Mouse (Mus musculus) kidney, embryonic 16.5 days (tissue): Measurements from ENCODE around the gene Gm28053. TPM values are rescaled to one million over a fixed set of nuclear protein-coding genes. Genes with fewer than 3 reads are reported as not detected.
A peak's percentile ranks its signal among the peaks of the same experiment; 100 is the strongest.
"Not testable (repeated sequence)": the region's sequence is repeated elsewhere in the genome, so short reads cannot be mapped to it uniquely, and the experiment has no call there.

Experiments used
- ATAC-seq: fragments of 200-750 bp; cut with Nextera tagmentation; 2 replicates; pipeline ENCODE4 v1.8.0; 2017; ENCODE audit warnings: moderate TSS enrichment; ENCODE audit not compliant: low FRiP score, low TSS enrichment
- H3K27ac ChIP-seq: fragments of 300-500 bp; sonication (generic); 2 replicates; pipeline ENCODE4 v1.5.1; 2014; ENCODE audit warnings: low read length
- H3K27me3 ChIP-seq: fragments of 300-500 bp; sonication (generic); 2 replicates; pipeline ENCODE4 v1.6.1; 2014; ENCODE audit warnings: low read length, control low read depth, mixed read lengths; ENCODE audit not compliant: insufficient read depth
- H3K36me3 ChIP-seq: fragments of 300-500 bp; sonication (generic); 2 replicates; pipeline ENCODE4 v1.6.1; 2014; ENCODE audit warnings: low read length, control low read depth, mixed read lengths; ENCODE audit not compliant: insufficient read depth
- H3K4me1 ChIP-seq: fragments of 300-500 bp; sonication (generic); 2 replicates; pipeline ENCODE4 v1.6.1; 2014; ENCODE audit warnings: low read length, control low read depth, mixed read lengths; ENCODE audit not compliant: insufficient read depth
- H3K4me2 ChIP-seq: fragments of 300-500 bp; sonication (generic); replicated peaks from 2 replicates; pipeline ENCODE4 v1.6.1; 2014; ENCODE audit warnings: low read depth, low read length
- H3K4me3 ChIP-seq: fragments of 300-500 bp; sonication (generic); 2 replicates; pipeline ENCODE4 v1.5.1; 2014; ENCODE audit warnings: mild to moderate bottlenecking, low read length
- H3K9ac ChIP-seq: fragments of 300-500 bp; sonication (generic); replicated peaks from 2 replicates; pipeline ENCODE4 v1.6.1; 2014; ENCODE audit warnings: low read length
- H3K9me3 ChIP-seq: fragments of 300-500 bp; sonication (generic); 2 replicates; pipeline ENCODE4 v1.6.1; 2016; ENCODE audit warnings: low read length, control low read depth
- WGBS: fragments of 180-500 bp; shearing (Covaris S2); extraction: QIAGEN DNeasy Blood & Tissue Kit; methylation state at CpG from one replicate; pipeline ENCODE4 v1.1.7; 2014; 5-methylcytosine and 5-hydroxymethylcytosine counted together
- polyA plus RNA-seq: library from polyadenylated mRNA; unstranded; fragments of >200 nt; fragmentation: Nextera tagmentation; extraction: Ambion mirVana; gene quantifications from 2 replicates; pipeline ENCODE4 v1.2.1, GENCODE M21; 2015

The Gm28053 gene
- polyA plus RNA-seq, 1 experiment from 2014 or later, result 1.4 TPM

DNA sequence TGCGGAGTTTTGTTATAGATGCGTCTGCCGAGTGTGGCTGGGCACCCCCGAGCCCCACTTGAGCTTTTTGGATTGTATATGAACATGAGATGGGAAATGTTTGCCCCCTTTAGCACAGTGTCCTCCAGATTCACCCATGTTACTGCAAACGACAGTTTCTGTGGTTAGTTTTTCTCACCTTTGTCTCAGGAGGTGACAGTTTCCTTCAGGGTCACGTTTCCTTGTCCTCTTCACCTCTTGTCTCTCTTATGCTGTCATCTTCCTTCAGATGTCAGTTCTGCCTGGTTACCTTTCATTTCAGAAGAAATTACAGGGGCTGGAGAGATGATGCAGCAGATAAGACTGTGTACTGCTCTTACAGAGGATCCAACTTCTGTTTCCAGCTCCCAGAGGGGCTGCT lies 38.7 kb upstream of the Gm28053 start:
- Histone ChIP-seq H3K36me3 (0 out of 2 replicates have a peak, but pooled peaks cover 5% of the 10 kb centered on the region), H3K9me3 (no peaks in the 10 kb centered on the region), H3K9ac (no peak overlapping the region), H3K4me3 (no peak overlapping the region), H3K27me3 (no peaks in the 10 kb centered on the region), H3K27ac (no peak overlapping the region), H3K4me2 (no peak overlapping the region), H3K4me1 (no peaks in the 10 kb centered on the region; the same call in 1 of the 2 replicates)
- ATAC-seq, result no peak
- WGBS, result 76% methylated on average over 6 of the region's 6 CpGs

DNA sequence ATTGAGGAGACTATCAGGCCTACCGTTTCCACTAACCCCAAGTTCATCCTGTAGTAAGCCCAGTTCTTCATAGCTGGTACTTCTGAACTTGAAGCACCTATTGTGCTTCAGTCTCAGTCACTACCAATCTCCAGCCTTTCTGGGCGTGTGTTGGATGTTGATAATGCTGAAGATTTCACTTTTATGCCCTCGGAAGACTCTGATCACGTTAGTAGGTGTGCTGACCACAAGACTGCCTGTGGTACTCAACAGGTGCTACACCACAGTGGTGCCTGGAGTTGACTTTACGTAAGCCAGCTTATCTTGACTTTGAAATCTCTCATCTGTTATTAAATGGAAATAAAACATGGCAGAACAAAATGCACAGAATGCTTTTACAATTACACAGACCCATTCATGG lies 38.0 kb upstream of the Gm28053 start:
- Histone ChIP-seq H3K4me1 (no peaks in the 10 kb centered on the region; the same call in 1 of the 2 replicates), H3K9me3 (no peaks in the 10 kb centered on the region), H3K27ac (no peak overlapping the region), H3K36me3 (0 out of 2 replicates have a peak, but pooled peaks cover 5% of the 10 kb centered on the region), H3K9ac (no peak overlapping the region), H3K4me2 (no peak overlapping the region), H3K4me3 (no peak overlapping the region), H3K27me3 (no peaks in the 10 kb centered on the region)
- ATAC-seq, result no peak
- 81% methylated on average over 5 of the region's 5 CpGs for WGBS

DNA sequence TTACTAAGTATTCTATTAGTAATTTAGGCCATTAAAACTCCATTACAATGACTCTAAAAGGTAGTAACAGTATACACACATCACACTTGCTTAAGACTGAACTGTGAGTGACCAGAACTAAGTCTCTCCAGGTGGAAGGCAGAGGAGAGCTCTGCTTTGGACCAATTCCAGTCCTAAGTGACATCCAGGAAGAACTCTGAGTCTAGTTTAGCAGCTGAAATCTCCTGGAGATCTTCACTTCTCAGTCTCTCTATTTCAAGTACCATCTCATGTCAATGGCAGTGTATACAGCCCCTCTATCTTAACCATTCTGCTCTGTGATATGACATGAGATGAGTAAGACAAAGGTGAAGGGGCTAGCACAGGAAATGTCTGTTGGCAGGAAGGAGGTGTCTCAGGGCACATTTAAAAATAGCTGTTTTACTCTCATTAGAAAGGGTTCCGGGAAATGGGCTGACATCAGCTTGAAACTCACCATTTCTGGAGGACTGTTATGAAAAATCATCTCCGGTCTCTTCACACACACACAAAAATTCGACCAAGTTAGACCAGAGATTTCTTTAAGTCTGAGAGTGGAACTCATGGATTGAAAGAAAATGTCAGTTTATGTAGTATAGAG lies 36.8 kb upstream of the Gm28053 start:
- Histone ChIP-seq H3K27ac (peak overlapping the region; percentile 68; the same call in 1 of the 2 replicates), H3K4me2 (no peak overlapping the region), H3K36me3 (0 out of 2 replicates have a peak, but pooled peaks cover 5% of the 10 kb centered on the region), H3K4me3 (no peak overlapping the region), H3K27me3 (no peaks in the 10 kb centered on the region), H3K9me3 (no peaks in the 10 kb centered on the region), H3K9ac (no peak overlapping the region), H3K4me1 (no peaks in the 10 kb centered on the region)
- WGBS, result 64% methylated on average over 3 of the region's 3 CpGs
- ATAC-seq, result no peak

DNA sequence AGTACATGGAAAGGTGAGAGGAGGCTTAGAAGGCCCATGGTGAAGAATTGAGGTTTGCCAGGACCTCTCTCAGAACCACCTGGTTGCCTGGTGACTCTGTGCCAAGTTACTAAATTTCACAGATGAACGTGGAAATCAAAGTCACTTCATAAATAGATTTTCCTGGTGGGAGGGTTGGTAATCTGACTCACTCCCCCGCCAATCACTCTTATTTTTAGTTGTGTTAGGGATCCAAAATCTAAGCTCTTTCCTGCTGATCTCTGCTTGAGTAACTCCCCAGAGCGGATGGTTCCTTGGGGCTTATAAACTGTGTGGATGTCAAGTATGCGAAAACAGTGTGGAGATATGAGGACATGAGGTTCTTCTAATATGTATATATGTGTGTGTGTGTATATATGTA lies 36.1 kb upstream of the Gm28053 start:
- H3K4me3 ChIP-seq, result no peak overlapping the region
- H3K27ac ChIP-seq, result peak overlapping the region; percentile 68
- WGBS, result 65% methylated on average over 4 of the region's 4 CpGs
- H3K9ac ChIP-seq, result no peak overlapping the region
- ATAC-seq, result no peak
- H3K4me1 ChIP-seq, result no peaks in the 10 kb centered on the region
- no peaks in the 10 kb centered on the region for H3K9me3 ChIP-seq
- no peaks in the 10 kb centered on the region for H3K27me3 ChIP-seq
- H3K4me2 ChIP-seq, result no peak overlapping the region
- 0 out of 2 replicates have a peak, but pooled peaks cover 5% of the 10 kb centered on the region for H3K36me3 ChIP-seq

DNA sequence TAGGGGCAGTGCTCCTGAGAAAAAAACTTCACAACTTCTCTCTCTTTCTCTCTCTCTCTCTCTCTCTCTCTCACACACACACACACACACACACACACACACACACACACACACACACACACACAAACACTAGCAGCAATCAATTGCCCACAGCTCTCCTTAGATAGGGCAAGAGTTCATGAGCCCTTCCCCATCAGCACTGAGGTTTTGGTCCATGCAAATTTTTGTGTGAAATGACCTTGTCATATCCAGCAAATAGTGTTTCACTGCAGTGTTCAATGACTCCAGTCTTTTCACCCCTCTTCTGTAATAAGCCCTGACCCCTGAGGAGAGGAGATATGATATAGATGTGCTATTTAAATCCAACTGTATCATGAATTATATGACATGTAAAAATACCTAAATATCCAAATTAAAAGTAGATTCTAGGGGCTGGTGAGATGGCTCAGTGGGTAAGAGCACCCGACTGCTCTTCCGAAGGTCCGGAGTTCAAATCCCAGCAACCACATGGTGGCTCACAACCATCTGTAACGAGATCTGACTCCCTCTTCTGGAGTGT lies 35.1 kb upstream of the Gm28053 start:
- H3K9ac ChIP-seq, H3K27ac ChIP-seq, H3K9me3 ChIP-seq, H3K36me3 ChIP-seq, H3K4me2 ChIP-seq, H3K4me3 ChIP-seq, ATAC-seq, H3K27me3 ChIP-seq, H3K4me1 ChIP-seq: not testable (repeated sequence)
- WGBS, result 95% methylated on average over 3 of the region's 4 CpGs

DNA sequence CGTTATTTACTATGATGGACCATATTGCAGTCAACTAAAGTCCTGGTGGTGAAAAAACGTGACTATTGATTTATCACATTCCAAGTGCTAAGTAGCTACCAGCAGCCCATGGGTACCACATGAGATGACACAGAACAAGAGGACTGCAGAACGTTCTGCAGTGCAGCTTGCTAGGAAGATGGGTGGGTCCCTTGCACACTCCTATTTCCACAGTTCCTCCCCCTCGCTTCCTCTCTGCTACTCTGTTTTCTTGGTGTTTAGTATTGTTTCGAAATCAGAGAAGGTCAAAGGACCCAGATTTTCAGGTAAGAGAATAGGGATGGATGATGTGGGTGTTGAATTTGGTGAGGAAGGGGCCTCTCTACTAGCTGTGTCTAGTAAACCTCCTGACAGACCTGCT lies 34.1 kb upstream of the Gm28053 start, which contains the start of gene Gimap4:
TSS of gene Gimap4 (plus strand) at position 231 of the 400 bp plus-strand sequence.
- ATAC-seq, result no peak
- Histone ChIP-seq H3K36me3 (no peaks in the 10 kb centered on the region), H3K4me1 (no peaks in the 10 kb centered on the region), H3K27me3 (no peaks in the 10 kb centered on the region), H3K4me3 (peak within 1 kb of the TSS; percentile 22), H3K9me3 (no peaks in the 10 kb centered on the region), H3K9ac (peak within 1 kb of the TSS; percentile 52), H3K4me2 (peak within 1 kb of the TSS; percentile 31), H3K27ac (peak within 1 kb of the TSS; percentile 72)
- 57% methylated on average over 5 of the region's 5 CpGs for WGBS

DNA sequence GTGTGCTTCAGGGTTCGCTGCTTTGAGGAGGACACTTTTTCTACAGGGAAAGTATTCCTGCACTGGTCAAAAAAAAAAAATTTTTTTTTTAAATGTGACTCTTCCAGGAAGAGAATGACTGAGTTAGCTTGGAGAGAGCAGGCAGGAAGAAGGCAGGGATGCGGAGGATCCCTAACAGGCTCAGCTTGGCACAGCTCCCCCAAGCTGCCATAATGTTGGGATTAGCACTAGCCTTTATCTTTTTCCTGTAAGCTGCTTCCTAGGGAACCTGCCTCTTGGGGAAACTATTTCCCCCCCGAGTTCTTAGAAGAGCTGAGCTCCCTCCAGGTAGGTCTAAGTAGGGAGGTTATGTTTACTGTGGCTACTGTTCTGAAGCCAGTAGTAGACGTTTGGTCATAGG lies 33.6 kb upstream of the Gm28053 start:
- 48% methylated on average over 4 of the region's 4 CpGs for WGBS
- no peak for ATAC-seq
- Histone ChIP-seq H3K27ac (peak overlapping the region; percentile 72), H3K36me3 (no peaks in the 10 kb centered on the region), H3K4me3 (peak overlapping the region; percentile 22), H3K4me2 (peak overlapping the region; percentile 31; the same call in 1 of the 2 replicates), H3K9me3 (no peaks in the 10 kb centered on the region), H3K27me3 (no peaks in the 10 kb centered on the region), H3K4me1 (no peaks in the 10 kb centered on the region), H3K9ac (peak overlapping the region; percentile 52)

DNA sequence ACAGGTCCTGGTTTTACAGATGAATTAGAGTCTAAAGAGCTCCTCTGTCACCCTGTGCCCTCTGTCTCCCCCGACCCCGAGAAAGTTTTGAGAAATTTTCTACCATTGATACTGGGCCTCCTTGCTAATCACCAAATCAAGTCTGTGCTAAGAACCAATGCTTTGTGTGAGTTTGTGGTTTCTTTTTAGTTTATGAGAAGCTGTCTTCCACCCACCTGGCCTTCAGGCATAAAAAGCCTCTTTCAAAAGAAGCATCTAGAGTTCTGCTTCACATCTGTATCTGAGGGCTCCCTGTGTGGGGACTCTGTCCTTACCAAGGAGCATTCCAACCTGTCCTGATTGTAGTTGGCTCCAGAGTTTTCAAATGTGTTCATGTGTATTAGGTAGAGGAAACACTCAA lies 33.2 kb upstream of the Gm28053 start:
- H3K36me3 ChIP-seq, result no peaks in the 10 kb centered on the region
- H3K27me3 ChIP-seq, result no peaks in the 10 kb centered on the region
- no peaks in the 10 kb centered on the region for H3K4me1 ChIP-seq
- H3K27ac ChIP-seq, result peak overlapping the region; percentile 72
- H3K9me3 ChIP-seq, result no peaks in the 10 kb centered on the region
- no peak for ATAC-seq
- peak overlapping the region; percentile 22 for H3K4me3 ChIP-seq
- peak overlapping the region; percentile 52 for H3K9ac ChIP-seq
- WGBS, result 74% methylated on average over 2 of the region's 2 CpGs
- H3K4me2 ChIP-seq, result peak overlapping the region; percentile 31

DNA sequence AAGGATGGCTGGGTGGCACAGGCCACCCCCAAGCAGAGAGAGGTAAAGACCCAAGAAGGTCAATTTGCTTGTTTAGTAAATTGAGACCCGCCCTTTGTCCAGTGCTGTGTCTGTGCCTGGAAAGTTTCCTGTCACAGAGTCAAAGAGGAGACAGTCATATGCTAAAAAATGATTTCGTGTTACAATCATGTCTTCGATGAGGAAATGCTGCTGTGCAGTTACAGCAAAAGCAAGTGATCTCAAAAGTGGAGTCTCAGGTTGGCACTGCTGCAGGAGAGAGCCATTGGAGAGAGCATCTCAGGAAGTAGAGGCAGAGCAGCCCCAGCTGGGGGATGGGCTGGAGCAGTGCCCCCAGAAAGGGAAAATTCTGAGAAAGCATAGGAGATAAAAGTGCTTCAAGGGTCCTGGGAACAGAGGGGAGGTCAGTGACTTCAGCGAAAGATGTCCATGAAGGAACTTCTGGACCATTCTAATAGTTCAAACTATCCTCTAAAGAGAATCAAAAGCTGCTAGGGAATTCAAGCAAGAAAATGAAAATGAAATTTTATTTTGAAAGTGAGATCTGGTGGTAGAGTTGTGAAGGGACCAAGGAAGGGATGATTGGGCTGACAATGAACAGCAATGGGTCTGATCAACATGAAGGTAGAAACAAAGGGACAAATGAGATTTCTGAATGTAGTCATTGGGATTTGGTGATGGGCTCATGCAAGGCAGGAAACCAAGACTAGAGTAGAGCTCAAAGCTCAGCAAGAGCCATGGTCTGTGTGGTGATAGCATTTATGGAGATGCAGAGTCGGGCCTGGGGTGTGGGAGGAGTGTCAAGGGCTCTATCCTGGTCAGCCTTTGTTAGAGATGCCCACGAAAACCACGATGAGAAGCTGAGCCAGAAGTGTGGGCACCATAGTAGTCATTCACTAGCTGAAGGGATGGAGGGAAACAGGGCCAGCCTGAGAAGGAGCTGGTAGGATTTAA lies 32.4 kb upstream of the Gm28053 start:
- WGBS, result 78% methylated on average over 7 of the region's 7 CpGs
- no peak for ATAC-seq
- Histone ChIP-seq H3K4me2 (peak overlapping the region; percentile 31), H3K9ac (peak overlapping the region; percentile 44; the same call in 1 of the 2 replicates), H3K27me3 (no peaks in the 10 kb centered on the region), H3K4me1 (no peaks in the 10 kb centered on the region), H3K36me3 (no peaks in the 10 kb centered on the region), H3K27ac (peak overlapping the region; percentile 72), H3K4me3 (peak overlapping the region; percentile 22), H3K9me3 (no peaks in the 10 kb centered on the region)
